Mouse (Mus musculus) heart, postnatal 14 days (tissue): ENCODE results near the gene Dvl1. TPM values are rescaled to one million over a fixed set of nuclear protein-coding genes. Genes with fewer than 3 reads are reported as not detected.

Experiments
- DNase-seq, 2 experiments: peaks; one replicate each; pipeline ENCODE4 v3.0.0; 2021 to 2022
- intact Hi-C: fragments of 180-260 bp; cut with DNase I; formaldehyde crosslinking; loops from one replicate; pipeline ENCODE4 v1.15.1; 2025
- total RNA-seq, 2 experiments: library from RNA; stranded (reverse); gene quantifications; 2 replicates each; pipeline ENCODE4 v1.2.3; 2021

The Dvl1 gene
- total RNA-seq, 2 experiments from 2014 or later = 41.1 to 46.6 TPM

- DNase-seq = no peak
- intact Hi-C loops = no loop called here
These were observed 52.2 kb downstream of the Dvl1 start for GRCm38 (mm10) chr4:155899355-155899754.

- intact Hi-C loops = no loop called here
These were observed 54.0 kb downstream of the Dvl1 start for GRCm38 (mm10) chr4:155901205-155901604.

GRCm38 (mm10) chr4:155903246-155903645 lies 56.0 kb downstream of the Dvl1 start:
- intact Hi-C loops = no loop called here
- DNase-seq = peak in 1 of 2 experiments; percentile 1

More at GRCm38 (mm10) chr4:155901205-155901604, 54.0 kb downstream of the Dvl1 start:
- DNase-seq = peak; percentile 55 to 62

- DNase-seq = peak; percentile 7 to 37
- intact Hi-C loops = loop anchor here (2.0 kb wide), 1 partner anchor 36 kb away; no protein-coding TSS in a partner anchor
These were observed 57.3 kb downstream of the Dvl1 start for GRCm38 (mm10) chr4:155904318-155905102.

GRCm38 (mm10) chr4:155905634-155906033 lies 58.4 kb downstream of the Dvl1 start:
- intact Hi-C loops = loop anchor here (2.0 kb wide), 1 partner anchor 35 kb away; no protein-coding TSS in a partner anchor
- no peak for DNase-seq

- intact Hi-C loops = no loop called here
- DNase-seq = peak in 1 of 2 experiments; percentile 1
These were observed 58.9 kb downstream of the Dvl1 start for GRCm38 (mm10) chr4:155906125-155906524.

- peak; percentile 1 for DNase-seq
- intact Hi-C loops = no loop called here
These were observed 59.8 kb downstream of the Dvl1 start for GRCm38 (mm10) chr4:155907003-155907402.

GRCm38 (mm10) chr4:155908281-155908680 lies 61.1 kb downstream of the Dvl1 start:
- peak; percentile 1 to 2 for DNase-seq
- intact Hi-C loops = no loop called here

- DNase-seq = peak in 1 of 2 experiments; percentile 1
- intact Hi-C loops = no loop called here
These were observed 61.5 kb downstream of the Dvl1 start for GRCm38 (mm10) chr4:155908751-155909150.

Other genes starting within 250 kb of the Dvl1 start
- 10 to 100 TPM; 11.2 to 11.4 TPM for gene Slc35e2, start 246.0 kb upstream of the Dvl1 start, total RNA-seq
- 10 to 100 TPM; 25.8 to 28.9 TPM for gene Cdk11b, start 222.5 kb upstream of the Dvl1 start, total RNA-seq
- gene Gm10563, start 202.0 kb upstream of the Dvl1 start, total RNA-seq = not detected
- 10 to 100 TPM; 14.5 to 16.8 TPM for gene Mmp23, start 194.0 kb upstream of the Dvl1 start, total RNA-seq
- gene Mib2, start 178.2 kb upstream of the Dvl1 start, total RNA-seq = 10 to 100 TPM; 22.4 to 24.9 TPM
- 1 to 10 TPM; 1.5 to 1.8 TPM for gene Fndc10, start 153.1 kb upstream of the Dvl1 start, total RNA-seq
- gene Ssu72, start 142.6 kb upstream of the Dvl1 start, total RNA-seq = 10 to 100 TPM; 44.3 to 48.6 TPM
- under 1 TPM; 0.38 to 0.44 TPM for gene Tmem240, start 112.6 kb upstream of the Dvl1 start, total RNA-seq
- gene Atad3a, start 86.3 kb upstream of the Dvl1 start, total RNA-seq = 10 to 100 TPM; 54.3 to 59.2 TPM
- gene Vwa1, start 72.7 kb upstream of the Dvl1 start, total RNA-seq = 10 to 100 TPM in 1 of 2 experiments, 1 to 10 TPM in 1; 9.2 to 12.6 TPM
- 1 to 10 TPM; 1.2 TPM for gene Tmem88b, start 61.5 kb upstream of the Dvl1 start, total RNA-seq
- not detected for gene Ankrd65, start 57.0 kb upstream of the Dvl1 start, total RNA-seq
- gene Mrpl20, start 44.5 kb upstream of the Dvl1 start, total RNA-seq = 10 to 100 TPM; 72.4 to 72.5 TPM
- 10 to 100 TPM; 49.1 to 55.8 TPM for gene Ccnl2, start 34.9 kb upstream of the Dvl1 start, total RNA-seq
- 10 to 100 TPM; 96.4 to 97.5 TPM for gene Aurkaip1, start 16.1 kb upstream of the Dvl1 start, total RNA-seq
- 10 to 100 TPM; 46.9 to 58.4 TPM for gene Mxra8, start 7.7 kb upstream of the Dvl1 start, total RNA-seq
- under 1 TPM; 0.26 to 0.32 TPM for gene Tas1r3, start 16.0 kb downstream of the Dvl1 start, total RNA-seq
- 10 to 100 TPM in 1 of 2 experiments, 1 to 10 TPM in 1; 9.9 to 10.6 TPM for gene Cptp, start 22.0 kb downstream of the Dvl1 start, total RNA-seq
- gene Ints11, start 22.1 kb downstream of the Dvl1 start, total RNA-seq = 10 to 100 TPM; 16.9 to 19.5 TPM
- gene Pusl1, start 44.4 kb downstream of the Dvl1 start, total RNA-seq = 10 to 100 TPM; 14.8 to 18.0 TPM
- gene Acap3, start 44.4 kb downstream of the Dvl1 start, total RNA-seq = 10 to 100 TPM; 19.6 to 21.6 TPM
- 10 to 100 TPM; 53.1 to 62.6 TPM for gene Ube2j2, start 96.4 kb downstream of the Dvl1 start, total RNA-seq
- gene C1qtnf12, start 114.9 kb downstream of the Dvl1 start, total RNA-seq = 10 to 100 TPM; 14.0 to 17.9 TPM
- gene B3galt6, start 145.2 kb downstream of the Dvl1 start, total RNA-seq = 1 to 10 TPM; 2.0 to 2.7 TPM
- gene Sdf4, start 145.5 kb downstream of the Dvl1 start, total RNA-seq = 10 to 100 TPM; 83.2 to 84.6 TPM
- gene Tnfrsf4, start 166.4 kb downstream of the Dvl1 start, total RNA-seq = under 1 TPM; 0.50 to 0.80 TPM
- under 1 TPM in 1 of 2 experiments, not detected in 1; 0.56 TPM for gene Tnfrsf18, start 178.8 kb downstream of the Dvl1 start, total RNA-seq
- not detected for gene Ttll10, start 212.0 kb downstream of the Dvl1 start, total RNA-seq